Mouse (Mus musculus): ENCODE data around the gene Olfr1311. TPM values are rescaled to one million over a fixed set of nuclear protein-coding genes. Genes with fewer than 3 reads are reported as not detected.

Olfr1311 gene
- not detected for polyA plus RNA-seq (2014; fragmentation: Illumina TruSeq; extraction: RNeasy Lipid Tissue Mini Kit (QIAGEN cat#74804); ENCODE audit: low read depth, low replicate concordance)

GRCm38 (mm10) chr2:112024312-112024711 is at the start of gene Olfr1311:
Gene Olfr1311, minus strand, starts transcription at chr2:112024412.

GRCm38 (mm10) chr2:112050138-112050537 is 25.9 kb upstream of the Olfr1311 start, which contains the start of gene Olfr1312:
Gene Olfr1312, minus strand, starts transcription at chr2:112050238.

DNA sequence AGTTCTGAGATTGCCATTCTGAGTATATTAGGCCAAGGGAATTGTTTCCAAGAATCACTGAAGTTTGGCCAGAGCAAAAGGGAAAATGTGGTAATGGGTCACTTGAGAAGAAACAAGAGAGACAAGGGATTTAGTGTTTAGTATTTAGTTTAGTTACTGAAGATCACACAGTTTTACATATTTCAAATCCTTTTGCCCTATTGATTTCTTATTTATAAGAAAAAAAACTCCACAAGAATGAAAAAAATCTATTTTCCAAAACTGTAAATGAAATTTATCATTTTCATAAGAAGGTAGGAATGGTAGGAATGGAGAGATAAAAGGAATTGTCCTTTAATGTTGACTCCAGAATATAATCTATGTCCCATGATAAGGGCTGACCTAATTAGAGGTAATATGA is 11.6 kb downstream of the Olfr1311 start, which contains the start of gene Olfr1310:
TSS of gene Olfr1310 (minus strand) at position 101 of the 400 bp plus-strand sequence.

GRCm38 (mm10) chr2:111990181-111990580 is 34.0 kb downstream of the Olfr1311 start, which contains the start of gene Olfr1309:
Gene Olfr1309, minus strand, starts transcription at chr2:111990281.

Other genes with a start within 250 kb of the Olfr1311 start
- not detected for gene Olfr1302, start 247.0 kb downstream of the Olfr1311 start, polyA plus RNA-seq (2014; fragmentation: Illumina TruSeq; extraction: RNeasy Lipid Tissue Mini Kit (QIAGEN cat#74804); ENCODE audit: low read depth, low replicate concordance)
- not detected for gene Olfr1303, start 204.1 kb downstream of the Olfr1311 start, polyA plus RNA-seq (2014; fragmentation: Illumina TruSeq; extraction: RNeasy Lipid Tissue Mini Kit (QIAGEN cat#74804); ENCODE audit: low read depth, low replicate concordance)
- gene Olfr1305, start 147.3 kb downstream of the Olfr1311 start, polyA plus RNA-seq (2014; fragmentation: Illumina TruSeq; extraction: RNeasy Lipid Tissue Mini Kit (QIAGEN cat#74804); ENCODE audit: low read depth, low replicate concordance): not detected
- gene Olfr1306, start 108.1 kb downstream of the Olfr1311 start, polyA plus RNA-seq (2014; fragmentation: Illumina TruSeq; extraction: RNeasy Lipid Tissue Mini Kit (QIAGEN cat#74804); ENCODE audit: low read depth, low replicate concordance): not detected
- not detected for gene Olfr1307, start 75.0 kb downstream of the Olfr1311 start, polyA plus RNA-seq (2014; fragmentation: Illumina TruSeq; extraction: RNeasy Lipid Tissue Mini Kit (QIAGEN cat#74804); ENCODE audit: low read depth, low replicate concordance)
- gene Olfr1308, start 59.5 kb downstream of the Olfr1311 start, polyA plus RNA-seq (2014; fragmentation: Illumina TruSeq; extraction: RNeasy Lipid Tissue Mini Kit (QIAGEN cat#74804); ENCODE audit: low read depth, low replicate concordance): not detected
- not detected for gene Olfr1309, start 34.1 kb downstream of the Olfr1311 start, polyA plus RNA-seq (2014; fragmentation: Illumina TruSeq; extraction: RNeasy Lipid Tissue Mini Kit (QIAGEN cat#74804); ENCODE audit: low read depth, low replicate concordance)
- gene Olfr1310, start 11.7 kb downstream of the Olfr1311 start, polyA plus RNA-seq (2014; fragmentation: Illumina TruSeq; extraction: RNeasy Lipid Tissue Mini Kit (QIAGEN cat#74804); ENCODE audit: low read depth, low replicate concordance): not detected
- not detected for gene Olfr1312, start 25.8 kb upstream of the Olfr1311 start, polyA plus RNA-seq (2014; fragmentation: Illumina TruSeq; extraction: RNeasy Lipid Tissue Mini Kit (QIAGEN cat#74804); ENCODE audit: low read depth, low replicate concordance)
- gene Olfr1313, start 53.4 kb upstream of the Olfr1311 start, polyA plus RNA-seq (2014; fragmentation: Illumina TruSeq; extraction: RNeasy Lipid Tissue Mini Kit (QIAGEN cat#74804); ENCODE audit: low read depth, low replicate concordance): not detected
- gene Olfr1314, start 72.4 kb upstream of the Olfr1311 start, polyA plus RNA-seq (2014; fragmentation: Illumina TruSeq; extraction: RNeasy Lipid Tissue Mini Kit (QIAGEN cat#74804); ENCODE audit: low read depth, low replicate concordance): not detected
- not detected for gene Olfr1315-ps1, start 91.0 kb upstream of the Olfr1311 start, polyA plus RNA-seq (2014; fragmentation: Illumina TruSeq; extraction: RNeasy Lipid Tissue Mini Kit (QIAGEN cat#74804); ENCODE audit: low read depth, low replicate concordance)
- not detected for gene Olfr1316, start 110.6 kb upstream of the Olfr1311 start, polyA plus RNA-seq (2014; fragmentation: Illumina TruSeq; extraction: RNeasy Lipid Tissue Mini Kit (QIAGEN cat#74804); ENCODE audit: low read depth, low replicate concordance)
- gene Olfr1317, start 115.9 kb upstream of the Olfr1311 start, polyA plus RNA-seq (2014; fragmentation: Illumina TruSeq; extraction: RNeasy Lipid Tissue Mini Kit (QIAGEN cat#74804); ENCODE audit: low read depth, low replicate concordance): not detected
- gene Olfr1318, start 129.8 kb upstream of the Olfr1311 start, polyA plus RNA-seq (2014; fragmentation: Illumina TruSeq; extraction: RNeasy Lipid Tissue Mini Kit (QIAGEN cat#74804); ENCODE audit: low read depth, low replicate concordance): not detected
- gene Lpcat4, start 215.1 kb upstream of the Olfr1311 start, polyA plus RNA-seq (2014; fragmentation: Illumina TruSeq; extraction: RNeasy Lipid Tissue Mini Kit (QIAGEN cat#74804); ENCODE audit: low read depth, low replicate concordance): not detected
- gene Nutm1, start 234.9 kb upstream of the Olfr1311 start, polyA plus RNA-seq (2014; fragmentation: Illumina TruSeq; extraction: RNeasy Lipid Tissue Mini Kit (QIAGEN cat#74804); ENCODE audit: low read depth, low replicate concordance): not detected
- 25.4 TPM for gene Nop10, start 237.5 kb upstream of the Olfr1311 start, polyA plus RNA-seq (2014; fragmentation: Illumina TruSeq; extraction: RNeasy Lipid Tissue Mini Kit (QIAGEN cat#74804); ENCODE audit: low read depth, low replicate concordance)
- 10.0 TPM for gene Slc12a6, start 241.4 kb upstream of the Olfr1311 start, polyA plus RNA-seq (2014; fragmentation: Illumina TruSeq; extraction: RNeasy Lipid Tissue Mini Kit (QIAGEN cat#74804); ENCODE audit: low read depth, low replicate concordance)
- gene Gm21985, start 241.9 kb upstream of the Olfr1311 start, polyA plus RNA-seq (2014; fragmentation: Illumina TruSeq; extraction: RNeasy Lipid Tissue Mini Kit (QIAGEN cat#74804); ENCODE audit: low read depth, low replicate concordance): 0.08 TPM